In genomic region chr15:26374946-26375345, GRCm38 (mm10) we compare ENCODE assay signal across 13 mouse cellular contexts.
"Had no signal": no experiment of that assay in that cellular context is flagged by ENCODE, and none has a peak within 500 bp of the region (broad histone marks: within the 10 kb centered on the region; RNA-seq: fewer than 3 reads in every experiment).

No protein-coding gene starts in this region.

- H3K27me3 ChIP-seq: limb, embryonic 13.5 days; liver, embryonic 15.5 days; megakaryocyte, embryonic 14.5 days; midbrain, embryonic 15.5 days had no signal

- DNase-seq: kidney, adult 11 months; kidney, adult 9 months; kidney, postnatal 10 days; left cerebral cortex, postnatal 4 days; lung, adult 2 months; lung, postnatal 10 days; thymus, postnatal 36 days had no signal

- H3K9ac ChIP-seq: limb, embryonic 13.5 days; liver, embryonic 15.5 days; midbrain, embryonic 15.5 days had no signal

- H3K36me3 ChIP-seq: limb, embryonic 13.5 days; liver, embryonic 15.5 days; midbrain, embryonic 15.5 days had no signal

- H3K4me1 ChIP-seq: limb, embryonic 13.5 days; liver, embryonic 15.5 days; megakaryocyte, embryonic 14.5 days; midbrain, embryonic 15.5 days had no signal

- H3K4me2 ChIP-seq: limb, embryonic 13.5 days; liver, embryonic 15.5 days; midbrain, embryonic 11.5 days; midbrain, embryonic 15.5 days had no signal

- H3K4me3 ChIP-seq: limb, embryonic 13.5 days; liver, embryonic 15.5 days; megakaryocyte, embryonic 14.5 days; midbrain, embryonic 15.5 days had no signal

- H3K27ac ChIP-seq: limb, embryonic 13.5 days; liver, embryonic 15.5 days; macrophage; midbrain, embryonic 15.5 days had no signal

- ATAC-seq: midbrain, embryonic 15.5 days had no signal

- H3K9me3 ChIP-seq: limb, embryonic 13.5 days; liver, embryonic 15.5 days; midbrain, embryonic 15.5 days had no signal
